Mouse (Mus musculus) kidney, embryonic 15.5 days (tissue): ENCODE measurements around the gene Rpap3. TPM values are rescaled to one million over a fixed set of nuclear protein-coding genes. Genes with fewer than 3 reads are reported as not detected.

Experiments
- ATAC-seq: fragments of 200-750 bp; cut with Nextera tagmentation; replicated peaks from 2 replicates; pipeline ENCODE4 v1.8.0; 2017; ENCODE audit warnings: moderate TSS enrichment; ENCODE audit not compliant: low FRiP score
- H3K27ac ChIP-seq: fragments of 300-500 bp; sonication (generic); 2 replicates; pipeline ENCODE4 v1.5.1; 2015; ENCODE audit warnings: mild to moderate bottlenecking, inconsistent platforms
- H3K27me3 ChIP-seq: fragments of 300-500 bp; sonication (generic); 2 replicates; pipeline ENCODE4 v1.6.1; 2015; ENCODE audit warnings: inconsistent platforms
- H3K36me3 ChIP-seq: fragments of 300-500 bp; sonication (generic); 2 replicates; pipeline ENCODE4 v1.6.1; 2015; ENCODE audit warnings: inconsistent platforms
- H3K4me1 ChIP-seq: fragments of 300-500 bp; sonication (generic); 2 replicates; pipeline ENCODE4 v1.6.1; 2015; ENCODE audit warnings: inconsistent platforms
- H3K4me2 ChIP-seq: fragments of 300-500 bp; sonication (generic); 2 replicates; pipeline ENCODE4 v1.6.1; 2015; ENCODE audit warnings: moderate library complexity, mild to moderate bottlenecking, inconsistent platforms
- H3K4me3 ChIP-seq: fragments of 300-500 bp; sonication (generic); replicated peaks from 2 replicates; pipeline ENCODE4 v1.5.1; 2015; ENCODE audit warnings: mild to moderate bottlenecking, inconsistent platforms
- H3K9ac ChIP-seq: fragments of 300-500 bp; sonication (generic); 2 replicates; pipeline ENCODE4 v1.6.1; 2015; ENCODE audit warnings: mild to moderate bottlenecking, inconsistent platforms
- H3K9me3 ChIP-seq: fragments of 300-500 bp; sonication (generic); replicated peaks from 2 replicates; pipeline ENCODE4 v1.6.1; 2016; ENCODE audit warnings: inconsistent platforms
- WGBS: fragments of 180-500 bp; shearing (Covaris S2); methylation state at CpG from one replicate; pipeline ENCODE4 v1.1.7; 2015; ENCODE audit warnings: mixed read lengths; 5-methylcytosine and 5-hydroxymethylcytosine counted together
- polyA plus RNA-seq: library from polyadenylated mRNA; unstranded; fragments of >200 nt; fragmentation: Nextera tagmentation; extraction: Ambion mirVana; gene quantifications from 2 replicates; pipeline ENCODE4 v1.2.1, GENCODE M21; 2015

Rpap3 gene
- polyA plus RNA-seq = 29.5 and 33.8 TPM in 2 replicates

- ATAC-seq = peak; percentile 92
- Histone ChIP-seq H3K9me3 (no peaks in the 10 kb centered on the region), H3K4me1 (peaks cover 22% of the 10 kb centered on the region), H3K36me3 (peaks cover 30% of the 10 kb centered on the region), H3K27ac (peak within 1 kb of the TSS; percentile 74), H3K4me3 (peak within 1 kb of the TSS; percentile 97), H3K4me2 (peak within 1 kb of the TSS; percentile 77), H3K9ac (peak within 1 kb of the TSS; percentile 95), H3K27me3 (no peaks in the 10 kb centered on the region)
- under 1% methylated on average over 70 of the region's 71 CpGs for WGBS
Measured at GRCm38 (mm10) chr15:97705211-97706050, at the start of gene Rpap3. Gene Rpap3, minus strand, starts transcription at chr15:97705825.

GRCm38 (mm10) chr15:97755361-97755760 is 49.7 kb upstream of the Rpap3 start:
- Histone ChIP-seq H3K9me3 (no peaks in the 10 kb centered on the region), H3K9ac (no peak overlapping the region), H3K27me3 (no peaks in the 10 kb centered on the region), H3K36me3 (peaks cover 47% of the 10 kb centered on the region), H3K4me2 (no peak overlapping the region), H3K4me1 (peaks cover 29% of the 10 kb centered on the region), H3K27ac (no peak overlapping the region), H3K4me3 (no peak overlapping the region)
- no peak for ATAC-seq
- 53% methylated on average over 8 of the region's 8 CpGs for WGBS

GRCm38 (mm10) chr15:97754476-97754875 is 48.9 kb upstream of the Rpap3 start:
- peaks cover 37% of the 10 kb centered on the region for H3K4me1 ChIP-seq
- no peaks in the 10 kb centered on the region for H3K27me3 ChIP-seq
- peaks cover 42% of the 10 kb centered on the region for H3K36me3 ChIP-seq
- H3K9ac ChIP-seq = no peak overlapping the region
- H3K4me2 ChIP-seq = no peak overlapping the region
- H3K27ac ChIP-seq = peak overlapping the region; percentile 46
- 64% methylated on average over 6 of the region's 6 CpGs for WGBS
- H3K9me3 ChIP-seq = no peaks in the 10 kb centered on the region
- no peak overlapping the region for H3K4me3 ChIP-seq
- ATAC-seq = no peak

GRCm38 (mm10) chr15:97752491-97752890 is 46.9 kb upstream of the Rpap3 start:
- H3K9ac ChIP-seq = no peak overlapping the region
- H3K27me3 ChIP-seq = no peaks in the 10 kb centered on the region
- no peaks in the 10 kb centered on the region for H3K9me3 ChIP-seq
- peaks cover 37% of the 10 kb centered on the region for H3K4me1 ChIP-seq
- H3K27ac ChIP-seq = no peak overlapping the region
- WGBS = 93% methylated on average over 5 of the region's 5 CpGs
- peaks cover 42% of the 10 kb centered on the region for H3K36me3 ChIP-seq
- no peak for ATAC-seq
- no peak overlapping the region for H3K4me2 ChIP-seq
- H3K4me3 ChIP-seq = no peak overlapping the region

GRCm38 (mm10) chr15:97751676-97752075 is 46.1 kb upstream of the Rpap3 start:
- 66% methylated on average over 2 of the region's 2 CpGs for WGBS
- no peak overlapping the region for H3K9ac ChIP-seq
- H3K27me3 ChIP-seq = no peaks in the 10 kb centered on the region
- H3K4me1 ChIP-seq = peaks cover 37% of the 10 kb centered on the region
- no peaks in the 10 kb centered on the region for H3K9me3 ChIP-seq
- no peak overlapping the region for H3K4me2 ChIP-seq
- no peak overlapping the region for H3K27ac ChIP-seq
- H3K36me3 ChIP-seq = peaks cover 42% of the 10 kb centered on the region
- no peak for ATAC-seq
- no peak overlapping the region for H3K4me3 ChIP-seq

GRCm38 (mm10) chr15:97750697-97751096 is 45.1 kb upstream of the Rpap3 start:
- H3K4me2 ChIP-seq = peak overlapping the region; percentile 5; the same call in 1 of the 2 replicates
- WGBS = 26% methylated on average over 12 of the region's 12 CpGs
- H3K4me1 ChIP-seq = peaks cover 32% of the 10 kb centered on the region
- no peak overlapping the region for H3K9ac ChIP-seq
- no peaks in the 10 kb centered on the region for H3K9me3 ChIP-seq
- no peaks in the 10 kb centered on the region for H3K27me3 ChIP-seq
- H3K4me3 ChIP-seq = no peak overlapping the region
- ATAC-seq = peak; percentile 75; the same call in 1 of the 2 replicates
- H3K27ac ChIP-seq = peak overlapping the region; percentile 70
- H3K36me3 ChIP-seq = peaks cover 48% of the 10 kb centered on the region

GRCm38 (mm10) chr15:97749841-97750240 is 44.2 kb upstream of the Rpap3 start:
- WGBS = 77% methylated on average over 13 of the region's 13 CpGs
- H3K4me1 ChIP-seq = peaks cover 29% of the 10 kb centered on the region
- no peak overlapping the region for H3K4me2 ChIP-seq
- H3K27me3 ChIP-seq = no peaks in the 10 kb centered on the region
- no peak overlapping the region for H3K4me3 ChIP-seq
- H3K36me3 ChIP-seq = peaks cover 54% of the 10 kb centered on the region
- 0 out of 2 replicates have a peak, but pooled peaks have one; percentile 19 for ATAC-seq
- H3K9me3 ChIP-seq = no peaks in the 10 kb centered on the region
- peak overlapping the region; percentile 70 for H3K27ac ChIP-seq
- H3K9ac ChIP-seq = no peak overlapping the region

GRCm38 (mm10) chr15:97749397-97749796 is 43.8 kb upstream of the Rpap3 start:
- Histone ChIP-seq H3K4me1 (peaks cover 26% of the 10 kb centered on the region), H3K4me2 (no peak overlapping the region), H3K9ac (no peak overlapping the region), H3K4me3 (no peak overlapping the region), H3K27me3 (no peaks in the 10 kb centered on the region), H3K9me3 (no peaks in the 10 kb centered on the region), H3K36me3 (peaks cover 54% of the 10 kb centered on the region), H3K27ac (no peak overlapping the region)
- no peak for ATAC-seq
- WGBS = 91% methylated on average over 9 of the region's 9 CpGs

GRCm38 (mm10) chr15:97748964-97749363 is 43.3 kb upstream of the Rpap3 start:
- Histone ChIP-seq H3K4me1 (peaks cover 22% of the 10 kb centered on the region), H3K4me3 (no peak overlapping the region), H3K9ac (no peak overlapping the region), H3K36me3 (peaks cover 59% of the 10 kb centered on the region), H3K4me2 (no peak overlapping the region), H3K27me3 (no peaks in the 10 kb centered on the region), H3K9me3 (no peaks in the 10 kb centered on the region), H3K27ac (no peak overlapping the region)
- 90% methylated on average over 4 of the region's 4 CpGs for WGBS
- no peak for ATAC-seq

- Histone ChIP-seq H3K9ac (no peak overlapping the region), H3K27ac (no peak overlapping the region), H3K4me3 (no peak overlapping the region), H3K27me3 (no peaks in the 10 kb centered on the region), H3K36me3 (peaks cover 55% of the 10 kb centered on the region), H3K9me3 (no peaks in the 10 kb centered on the region), H3K4me1 (peaks cover 22% of the 10 kb centered on the region), H3K4me2 (no peak overlapping the region)
- no peak for ATAC-seq
- WGBS = 70% methylated on average over 10 of the region's 10 CpGs
Measured at GRCm38 (mm10) chr15:97748309-97748708, 42.7 kb upstream of the Rpap3 start.

- ATAC-seq = no peak
- 87% methylated on average over 4 of the region's 4 CpGs for WGBS
Measured at GRCm38 (mm10) chr15:97747486-97747885, 41.9 kb upstream of the Rpap3 start.

GRCm38 (mm10) chr15:97746748-97747147 is 41.1 kb upstream of the Rpap3 start:
- no peak overlapping the region for H3K4me2 ChIP-seq
- H3K27me3 ChIP-seq = no peaks in the 10 kb centered on the region
- no peak overlapping the region for H3K4me3 ChIP-seq
- 93% methylated on average over 24 of the region's 24 CpGs for WGBS
- peaks cover 50% of the 10 kb centered on the region for H3K36me3 ChIP-seq
- no peak overlapping the region for H3K27ac ChIP-seq
- ATAC-seq = no peak
- no peaks in the 10 kb centered on the region for H3K9me3 ChIP-seq
- H3K4me1 ChIP-seq = peaks cover 22% of the 10 kb centered on the region
- no peak overlapping the region for H3K9ac ChIP-seq

More at GRCm38 (mm10) chr15:97747486-97747885, 41.9 kb upstream of the Rpap3 start:
- no peaks in the 10 kb centered on the region for H3K27me3 ChIP-seq
- no peak overlapping the region for H3K4me3 ChIP-seq
- no peaks in the 10 kb centered on the region for H3K9me3 ChIP-seq
- no peak overlapping the region for H3K4me2 ChIP-seq
- no peak overlapping the region for H3K27ac ChIP-seq
- H3K4me1 ChIP-seq = peaks cover 22% of the 10 kb centered on the region
- H3K9ac ChIP-seq = no peak overlapping the region
- H3K36me3 ChIP-seq = peaks cover 50% of the 10 kb centered on the region
